ENCODE assay signal across 10 mouse cellular contexts in the genomic region with DNA sequence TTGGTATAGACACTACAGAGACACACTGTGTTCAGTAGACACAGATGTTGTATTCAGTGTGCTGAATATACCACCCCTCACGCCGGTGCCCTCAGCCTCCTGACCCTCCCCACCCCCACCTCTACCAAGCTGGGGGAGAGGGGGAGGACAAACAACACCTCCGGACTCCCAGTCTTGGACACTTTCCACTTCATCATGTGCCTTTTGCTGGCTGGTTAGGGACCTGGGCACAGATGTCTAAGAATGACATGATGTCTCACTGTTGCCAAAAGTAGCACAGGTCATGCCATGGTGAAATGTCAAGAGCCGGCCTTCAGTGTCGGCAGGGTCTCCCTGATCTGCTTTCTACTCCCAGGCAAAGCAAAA. TPM values are rescaled to one million over a fixed set of nuclear protein-coding genes. Genes with fewer than 3 reads are reported as not detected.
A peak's percentile ranks its signal among the peaks of the same experiment; 100 is the strongest.
DNase-seq lines count a peak whose midpoint lies in the region; ATAC-seq and TF ChIP-seq lines count a peak whose summit lies in the region.
"Had no signal": no experiment of that assay in that cellular context is flagged by ENCODE, and none has a peak within 500 bp of the region (broad histone marks: within the 10 kb centered on the region; RNA-seq: fewer than 3 reads in every experiment).

No protein-coding gene starts in this region.

- peak overlapping the region; percentile 96 for H3K27ac ChIP-seq in intestine, embryonic 14.5 days (ENCODE audit: low read depth)
- no peak overlapping the region for H3K27ac ChIP-seq in intestine, embryonic 16.5 days (ENCODE audit: low read length)
- peak overlapping the region; percentile 86 for H3K27ac ChIP-seq in ES-Bruce4 (ENCODE audit: insufficient read depth, low read length)
- peak overlapping the region; percentile 90 for H3K27ac ChIP-seq in embryonic facial prominence, embryonic 11.5 days (replicated peaks; ENCODE audit: low read depth, low read length)
- H3K27ac ChIP-seq in hindbrain, embryonic 13.5 days = 0 out of 2 replicates have a peak overlapping the region, but pooled peaks have one; percentile 23

- no peak for ATAC-seq in intestine, embryonic 14.5 days (replicated peaks; ENCODE audit: low FRiP score, low TSS enrichment, low read depth)
- ATAC-seq in intestine, embryonic 16.5 days = no peak
- ATAC-seq in embryonic facial prominence, embryonic 11.5 days (replicated peaks; ENCODE audit: insufficient number of reproducible peaks, low FRiP score, low TSS enrichment, low read depth) = no peak
- ATAC-seq in hindbrain, embryonic 13.5 days (ENCODE audit: low FRiP score) = no peak

- TF ChIP-seq EP300 in ES-Bruce4 (IDR thresholded peaks at IDR 0.05; ENCODE audit: insufficient read depth, low read depth, low read length) = no peak

- no peak overlapping the region for H3K9ac ChIP-seq in intestine, embryonic 14.5 days (ENCODE audit: low read length)
- H3K9ac ChIP-seq in intestine, embryonic 16.5 days (ENCODE audit: low read depth, low read length) = no peak overlapping the region
- H3K9ac ChIP-seq in ES-Bruce4 (ENCODE audit: low read depth, poor library complexity, severe bottlenecking) = no peak overlapping the region
- peak overlapping the region; percentile 35; the same call in 1 of the 2 replicates for H3K9ac ChIP-seq in embryonic facial prominence, embryonic 11.5 days (replicated peaks; ENCODE audit: low read length)
- H3K9ac ChIP-seq in hindbrain, embryonic 13.5 days = no peak overlapping the region

- H3K4me2 ChIP-seq in intestine, embryonic 14.5 days (ENCODE audit: low read length) = no peak overlapping the region
- no peak overlapping the region for H3K4me2 ChIP-seq in intestine, embryonic 16.5 days (ENCODE audit: low read depth, low read length)
- H3K4me2 ChIP-seq in embryonic facial prominence, embryonic 11.5 days (ENCODE audit: low read depth, low read length) = no peak overlapping the region
- H3K4me2 ChIP-seq in hindbrain, embryonic 13.5 days = no peak overlapping the region

- H3K4me3 ChIP-seq in intestine, embryonic 14.5 days (ENCODE audit: low read depth, low read length) = no peak overlapping the region
- no peak overlapping the region for H3K4me3 ChIP-seq in intestine, embryonic 16.5 days (ENCODE audit: low read length)
- no peak overlapping the region for H3K4me3 ChIP-seq in ES-Bruce4 (ENCODE audit: low read depth, low read length)
- no peak overlapping the region for H3K4me3 ChIP-seq in embryonic facial prominence, embryonic 11.5 days (ENCODE audit: low read depth, low read length)
- no peak overlapping the region for H3K4me3 ChIP-seq in hindbrain, embryonic 13.5 days

- 14% methylated on average over 5 of the region's 5 CpGs for WGBS in intestine, embryonic 14.5 days
- 29% methylated on average over 5 of the region's 5 CpGs for WGBS in intestine, embryonic 16.5 days
- 3% methylated on average over 5 of the region's 5 CpGs for WGBS in embryonic facial prominence, embryonic 11.5 days
- 12% methylated on average over 5 of the region's 5 CpGs for WGBS in hindbrain, embryonic 13.5 days

- no peaks in the 10 kb centered on the region for H3K27me3 ChIP-seq in intestine, embryonic 14.5 days (replicated peaks; ENCODE audit: control insufficient read depth, insufficient read depth, low read length)
- no peaks in the 10 kb centered on the region for H3K27me3 ChIP-seq in intestine, embryonic 16.5 days (replicated peaks; ENCODE audit: control insufficient read depth, insufficient read depth, low read length)
- no peaks in the 10 kb centered on the region for H3K27me3 ChIP-seq in ES-Bruce4 (ENCODE audit: control insufficient read depth, insufficient read depth, low read length, poor library complexity, severe bottlenecking)
- H3K27me3 ChIP-seq in embryonic facial prominence, embryonic 11.5 days (ENCODE audit: control insufficient read depth, insufficient read depth, low read length) = no peaks in the 10 kb centered on the region
- no peaks in the 10 kb centered on the region for H3K27me3 ChIP-seq in hindbrain, embryonic 13.5 days

- TF ChIP-seq POLR2A in ES-Bruce4 (IDR thresholded peaks at IDR 0.05; ENCODE audit: insufficient read depth, low read length) = no peak

- no peaks in the 10 kb centered on the region for H3K36me3 ChIP-seq in intestine, embryonic 14.5 days (ENCODE audit: control insufficient read depth, insufficient read depth, low read length)
- H3K36me3 ChIP-seq in intestine, embryonic 16.5 days (ENCODE audit: control insufficient read depth, insufficient read depth, low read length) = no peaks in the 10 kb centered on the region
- no peaks in the 10 kb centered on the region for H3K36me3 ChIP-seq in ES-Bruce4 (ENCODE audit: control insufficient read depth, insufficient read depth, low read length, poor library complexity, severe bottlenecking)
- no peaks in the 10 kb centered on the region for H3K36me3 ChIP-seq in embryonic facial prominence, embryonic 11.5 days (replicated peaks; ENCODE audit: control insufficient read depth, insufficient read depth, low read depth, low read length)
- H3K36me3 ChIP-seq in hindbrain, embryonic 13.5 days = no peaks in the 10 kb centered on the region

- no peak for TF ChIP-seq CTCF in ES-Bruce4 (IDR thresholded peaks at IDR 0.05; ENCODE audit: low read depth, low read length)

- peaks cover 44% of the 10 kb centered on the region for H3K4me1 ChIP-seq in intestine, embryonic 14.5 days (replicated peaks; ENCODE audit: control insufficient read depth, insufficient read depth, low read length)
- peaks cover 28% of the 10 kb centered on the region for H3K4me1 ChIP-seq in intestine, embryonic 16.5 days (ENCODE audit: control insufficient read depth, insufficient read depth, low read length)
- H3K4me1 ChIP-seq in ES-Bruce4 (ENCODE audit: control insufficient read depth, insufficient read depth, low read length) = peaks cover 12% of the 10 kb centered on the region
- peaks cover 10% of the 10 kb centered on the region for H3K4me1 ChIP-seq in embryonic facial prominence, embryonic 11.5 days (ENCODE audit: control insufficient read depth, insufficient read depth, low read length)
- peaks cover 49% of the 10 kb centered on the region for H3K4me1 ChIP-seq in hindbrain, embryonic 13.5 days (replicated peaks)

- DNase-seq in intestine, embryonic 14.5 days (ENCODE audit: low spot score) = no peak
- DNase-seq in embryonic facial prominence, embryonic 11.5 days (ENCODE audit: low spot score) = no peak
- no peak for DNase-seq in right cerebral cortex, adult 2 months (ENCODE audit: low spot score in 2 of 2)
- DNase-seq in thymus, postnatal 14 days = no peak
- no peak for DNase-seq in urinary bladder, adult 18-20 months (ENCODE audit: low spot score in 2 of 2)
- DNase-seq: cerebellum, adult 11-12 months; thymus, adult 2 months had no signal

- H3K9me3 ChIP-seq in intestine, embryonic 14.5 days (ENCODE audit: control insufficient read depth, low read length) = no peaks in the 10 kb centered on the region
- H3K9me3 ChIP-seq in intestine, embryonic 16.5 days (ENCODE audit: control insufficient read depth, low read length) = no peaks in the 10 kb centered on the region
- no peaks in the 10 kb centered on the region for H3K9me3 ChIP-seq in ES-Bruce4 (replicated peaks; ENCODE audit: control insufficient read depth, insufficient read depth, low read length, poor library complexity, severe bottlenecking)
- H3K9me3 ChIP-seq in embryonic facial prominence, embryonic 11.5 days (replicated peaks; ENCODE audit: control insufficient read depth, low read length) = no peaks in the 10 kb centered on the region
- H3K9me3 ChIP-seq in hindbrain, embryonic 13.5 days = no peaks in the 10 kb centered on the region

RNA-seq across cellular contexts. Expression of a gene that starts 19.1 kb away (rescaled TPM):
- 1.7 and 3.4 TPM in 2 replicates for polyA plus RNA-seq in intestine, embryonic 14.5 days (2014; fragmentation: Nextera tagmentation; extraction: Ambion mirVana)
- polyA plus RNA-seq in intestine, embryonic 16.5 days (2015; fragmentation: Nextera tagmentation; extraction: Ambion mirVana) = 0.72 and 0.99 TPM in 2 replicates
- 1.2 and 1.4 TPM in 2 replicates for polyA plus RNA-seq in ES-Bruce4 (2011; ENCODE audit: insufficient read depth, insufficient read length, low read depth, missing spikeins)
- 8.5 and 10.2 TPM in 2 replicates for polyA plus RNA-seq in embryonic facial prominence, embryonic 11.5 days (2014; fragmentation: Nextera tagmentation; extraction: Ambion mirVana)
- polyA plus RNA-seq in hindbrain, embryonic 13.5 days (2015; fragmentation: Nextera tagmentation; extraction: Ambion mirVana) = 4.9 and 5.3 TPM in 2 replicates
- polyA plus RNA-seq: thymus, adult 2 months had no signal

RNA-seq across cellular contexts. Expression of a gene that starts 36.2 kb away (rescaled TPM):
- polyA plus RNA-seq in intestine, embryonic 14.5 days (2014; fragmentation: Nextera tagmentation; extraction: Ambion mirVana) = 58.3 and 63.4 TPM in 2 replicates
- polyA plus RNA-seq in intestine, embryonic 16.5 days (2015; fragmentation: Nextera tagmentation; extraction: Ambion mirVana) = 67.0 and 68.5 TPM in 2 replicates
- 53.6 and 62.0 TPM in 2 replicates for polyA plus RNA-seq in ES-Bruce4 (2011; ENCODE audit: insufficient read depth, insufficient read length, low read depth, missing spikeins)
- 53.7 and 57.0 TPM in 2 replicates for polyA plus RNA-seq in embryonic facial prominence, embryonic 11.5 days (2014; fragmentation: Nextera tagmentation; extraction: Ambion mirVana)
- 49.9 and 50.0 TPM in 2 replicates for polyA plus RNA-seq in hindbrain, embryonic 13.5 days (2015; fragmentation: Nextera tagmentation; extraction: Ambion mirVana)

RNA-seq across cellular contexts. Expression of a gene that starts 42.7 kb away (rescaled TPM):
- 40.0 and 46.4 TPM in 2 replicates for polyA plus RNA-seq in intestine, embryonic 14.5 days (2014; fragmentation: Nextera tagmentation; extraction: Ambion mirVana)
- 33.0 and 34.9 TPM in 2 replicates for polyA plus RNA-seq in intestine, embryonic 16.5 days (2015; fragmentation: Nextera tagmentation; extraction: Ambion mirVana)
- polyA plus RNA-seq in ES-Bruce4 (2011; ENCODE audit: insufficient read depth, insufficient read length, low read depth, missing spikeins) = 11.3 and 11.5 TPM in 2 replicates
- 44.9 and 46.4 TPM in 2 replicates for polyA plus RNA-seq in embryonic facial prominence, embryonic 11.5 days (2014; fragmentation: Nextera tagmentation; extraction: Ambion mirVana)
- polyA plus RNA-seq in hindbrain, embryonic 13.5 days (2015; fragmentation: Nextera tagmentation; extraction: Ambion mirVana) = 34.1 and 35.8 TPM in 2 replicates
